Mouse (Mus musculus): ENCODE measurements around the gene Btn2a2. TPM values are rescaled to one million over a fixed set of nuclear protein-coding genes. Genes with fewer than 3 reads are reported as not detected.

The Btn2a2 gene
- polyA plus RNA-seq, 1 experiment from 2014 or later = 0.23 TPM

DNA sequence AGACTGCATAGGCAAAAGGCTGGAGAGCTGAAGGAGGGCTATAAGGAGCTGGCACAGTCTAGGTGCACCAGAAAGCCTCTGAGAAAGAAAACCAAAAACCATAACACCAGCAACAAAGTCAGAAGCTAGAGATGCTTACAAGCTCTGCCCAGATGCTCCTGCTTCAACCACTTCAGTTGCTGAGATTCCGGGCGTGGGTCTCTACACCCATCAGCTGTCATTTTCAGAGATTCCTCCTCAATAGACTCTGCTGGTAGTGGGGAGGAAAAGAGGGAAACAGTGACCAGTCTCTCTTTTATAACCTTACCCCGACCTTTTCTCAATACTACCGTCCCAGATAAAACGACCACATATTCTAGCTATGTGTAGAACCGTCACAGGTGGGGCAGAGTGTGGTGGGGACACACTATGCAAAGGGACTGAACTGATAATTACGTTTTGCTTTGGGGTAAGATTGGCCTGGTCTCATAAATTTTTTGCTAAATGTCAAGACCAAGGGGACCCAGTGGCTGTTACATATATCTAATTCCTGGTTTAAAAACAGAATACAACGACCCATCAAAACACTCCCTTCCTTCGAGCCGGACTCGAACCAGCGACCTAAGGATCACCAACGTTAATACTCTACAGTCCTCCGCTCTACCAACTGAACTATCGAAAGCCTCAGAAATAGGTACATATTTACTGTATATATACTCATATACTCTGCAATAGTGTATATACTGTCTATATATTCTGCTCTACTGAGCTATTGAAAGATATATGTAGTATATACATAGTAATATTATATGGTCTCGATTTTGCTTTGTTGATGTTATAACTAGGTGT lies 60.3 kb downstream of the Btn2a2 start:
- WGBS = 64% methylated on average over 16 of the region's 16 CpGs
- no peak overlapping the region for H3K27ac ChIP-seq
- ATAC-seq = no peak
- no peaks in the 10 kb centered on the region for H3K36me3 ChIP-seq
- H3K4me2 ChIP-seq (replicated peaks) = no peak overlapping the region
- no peaks in the 10 kb centered on the region for H3K4me1 ChIP-seq (replicated peaks)
- H3K9me3 ChIP-seq = no peaks in the 10 kb centered on the region
- H3K4me3 ChIP-seq (replicated peaks) = no peak overlapping the region
- H3K27me3 ChIP-seq (replicated peaks) = no peaks in the 10 kb centered on the region
- no peak overlapping the region for H3K9ac ChIP-seq

Other genes starting within 250 kb of the Btn2a2 start
- not detected in 2 replicates for gene Vmn1r223, start 241.7 kb downstream of the Btn2a2 start, polyA plus RNA-seq (2015; fragmentation: Nextera tagmentation; extraction: Ambion mirVana)
- 34.5 and 40.5 TPM in 2 replicates for gene Zfp322a, start 119.6 kb downstream of the Btn2a2 start, polyA plus RNA-seq (2015; fragmentation: Nextera tagmentation; extraction: Ambion mirVana)
- 11.2 TPM in 2 replicates for gene Abt1, start 65.0 kb downstream of the Btn2a2 start, polyA plus RNA-seq (2015; fragmentation: Nextera tagmentation; extraction: Ambion mirVana)
- gene Btn1a1, start 23.0 kb downstream of the Btn2a2 start, polyA plus RNA-seq (2015; fragmentation: Nextera tagmentation; extraction: Ambion mirVana) = 0.08 and 0.11 TPM in 2 replicates
- gene Hist1h4h, start 42.2 kb upstream of the Btn2a2 start, polyA plus RNA-seq (2015; fragmentation: Nextera tagmentation; extraction: Ambion mirVana) = 4.6 and 4.8 TPM in 2 replicates
- gene Hist1h2af, start 45.0 kb upstream of the Btn2a2 start, polyA plus RNA-seq (2015; fragmentation: Nextera tagmentation; extraction: Ambion mirVana) = 6.7 TPM in 1 of 2 replicates, not detected in the other
- gene Hist1h3g, start 46.6 kb upstream of the Btn2a2 start, polyA plus RNA-seq (2015; fragmentation: Nextera tagmentation; extraction: Ambion mirVana) = 6.1 and 6.2 TPM in 2 replicates
- gene Hist1h2bh, start 54.5 kb upstream of the Btn2a2 start, polyA plus RNA-seq (2015; fragmentation: Nextera tagmentation; extraction: Ambion mirVana) = 1.1 and 1.3 TPM in 2 replicates
- 0.45 and 0.97 TPM in 2 replicates for gene Hist1h3f, start 55.2 kb upstream of the Btn2a2 start, polyA plus RNA-seq (2015; fragmentation: Nextera tagmentation; extraction: Ambion mirVana)
- gene Hist1h4f, start 62.8 kb upstream of the Btn2a2 start, polyA plus RNA-seq (2015; fragmentation: Nextera tagmentation; extraction: Ambion mirVana) = 0.88 and 1.0 TPM in 2 replicates
- gene Hist1h1d, start 64.4 kb upstream of the Btn2a2 start, polyA plus RNA-seq (2015; fragmentation: Nextera tagmentation; extraction: Ambion mirVana) = 0.46 and 0.64 TPM in 2 replicates
- 3.5 and 4.3 TPM in 2 replicates for gene Hist1h3e, start 73.5 kb upstream of the Btn2a2 start, polyA plus RNA-seq (2015; fragmentation: Nextera tagmentation; extraction: Ambion mirVana)
- gene Hist1h2ae, start 82.4 kb upstream of the Btn2a2 start, polyA plus RNA-seq (2015; fragmentation: Nextera tagmentation; extraction: Ambion mirVana) = 76.9 and 89.5 TPM in 2 replicates
- gene Hist1h2bg, start 82.5 kb upstream of the Btn2a2 start, polyA plus RNA-seq (2015; fragmentation: Nextera tagmentation; extraction: Ambion mirVana) = 7.1 and 11.5 TPM in 2 replicates
- gene Hist1h2bf, start 85.3 kb upstream of the Btn2a2 start, polyA plus RNA-seq (2015; fragmentation: Nextera tagmentation; extraction: Ambion mirVana) = 4.2 and 4.5 TPM in 2 replicates
- 1.8 and 3.0 TPM in 2 replicates for gene Hist1h2ad, start 85.5 kb upstream of the Btn2a2 start, polyA plus RNA-seq (2015; fragmentation: Nextera tagmentation; extraction: Ambion mirVana)
- 5.2 and 6.2 TPM in 2 replicates for gene Hist1h3d, start 86.9 kb upstream of the Btn2a2 start, polyA plus RNA-seq (2015; fragmentation: Nextera tagmentation; extraction: Ambion mirVana)
- gene Hist1h4d, start 92.7 kb upstream of the Btn2a2 start, polyA plus RNA-seq (2015; fragmentation: Nextera tagmentation; extraction: Ambion mirVana) = 98.7 and 101 TPM in 2 replicates
- 1.6 and 2.0 TPM in 2 replicates for gene Hist1h2be, start 132.3 kb upstream of the Btn2a2 start, polyA plus RNA-seq (2015; fragmentation: Nextera tagmentation; extraction: Ambion mirVana)
- gene Hist1h1e, start 133.7 kb upstream of the Btn2a2 start, polyA plus RNA-seq (2015; fragmentation: Nextera tagmentation; extraction: Ambion mirVana) = 17.6 and 21.2 TPM in 2 replicates
- gene Hist1h2ac, start 195.1 kb upstream of the Btn2a2 start, polyA plus RNA-seq (2015; fragmentation: Nextera tagmentation; extraction: Ambion mirVana) = 1.3 and 1.5 TPM in 2 replicates
- 79.3 and 89.9 TPM in 2 replicates for gene Hist1h2bc, start 195.3 kb upstream of the Btn2a2 start, polyA plus RNA-seq (2015; fragmentation: Nextera tagmentation; extraction: Ambion mirVana)
- gene Hist1h1t, start 207.0 kb upstream of the Btn2a2 start, polyA plus RNA-seq (2015; fragmentation: Nextera tagmentation; extraction: Ambion mirVana) = not detected in 2 replicates
- 4.7 and 5.7 TPM in 2 replicates for gene Hist1h4c, start 209.6 kb upstream of the Btn2a2 start, polyA plus RNA-seq (2015; fragmentation: Nextera tagmentation; extraction: Ambion mirVana)
- gene Hfe, start 222.0 kb upstream of the Btn2a2 start, polyA plus RNA-seq (2015; fragmentation: Nextera tagmentation; extraction: Ambion mirVana) = 6.4 and 7.9 TPM in 2 replicates
- gene Hist1h1c, start 250.0 kb upstream of the Btn2a2 start, polyA plus RNA-seq (2015; fragmentation: Nextera tagmentation; extraction: Ambion mirVana) = 32.4 and 36.0 TPM in 2 replicates

Measured in intestine, embryonic 15.5 days (tissue).